Mouse (Mus musculus): Measurements from ENCODE around the gene Gfra4. TPM values are rescaled to one million over a fixed set of nuclear protein-coding genes. Genes with fewer than 3 reads are reported as not detected.

Gfra4 gene
- polyA plus RNA-seq (2012; rRNA removed), result 43.7 and 54.0 TPM in 2 replicates

DNA sequence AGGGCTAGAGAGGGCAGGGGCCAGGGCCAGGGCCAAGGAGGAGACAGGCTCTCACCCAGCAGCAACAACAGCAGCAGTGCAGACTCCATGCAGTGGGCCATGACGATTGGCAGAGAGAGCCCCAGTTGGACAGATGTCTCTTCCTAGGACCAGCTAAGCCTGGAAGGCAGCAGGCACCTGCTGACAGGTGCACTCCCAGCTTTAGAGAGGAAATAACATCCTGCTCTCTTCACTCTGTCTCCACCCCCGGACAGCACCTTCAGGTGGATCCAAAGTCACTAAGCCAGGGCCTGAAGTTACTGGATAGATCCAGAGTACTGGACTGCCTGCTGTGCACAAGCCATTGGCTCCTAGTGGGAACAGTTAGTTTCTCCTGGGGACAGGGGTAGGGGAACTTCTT lies at the start of gene Gfra4:
Gene Gfra4, minus strand, starts transcription at position 101 of the 400 bp plus-strand sequence.
- TF ChIP-seq POLR2A (IDR thresholded peaks at IDR 0.05; ENCODE audit: borderline replicate concordance, extremely low read depth, insufficient read depth, insufficient read length, poor library complexity, severe bottlenecking) (no peak), CTCF (IDR thresholded peaks at IDR 0.05; ENCODE audit: borderline replicate concordance, extremely low read depth, insufficient read depth, insufficient read length) (no peak)
- no peak for DNase-seq (ENCODE audit: low read depth)

DNA sequence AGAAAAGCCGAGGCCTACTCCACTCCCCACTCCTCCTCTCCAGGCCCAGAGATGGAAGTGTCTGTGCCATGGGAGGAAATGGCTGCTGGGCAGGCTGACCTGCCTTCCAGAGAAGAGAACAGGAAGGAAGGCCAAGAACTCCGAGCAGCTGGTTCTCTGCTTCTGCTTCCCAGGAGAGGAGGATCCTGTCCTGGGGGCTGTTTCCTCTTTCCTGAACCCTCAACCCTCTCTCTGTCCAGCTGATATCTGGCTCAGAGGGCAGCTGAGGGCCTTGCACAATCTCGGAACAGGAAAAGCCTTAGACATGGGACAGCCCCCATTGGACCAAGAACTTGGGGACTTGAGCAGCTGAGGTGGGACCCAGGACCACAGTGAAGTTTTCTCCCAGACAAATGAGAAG lies 48.0 kb upstream of the Gfra4 start:
- no peak for DNase-seq (ENCODE audit: low read depth)

DNA sequence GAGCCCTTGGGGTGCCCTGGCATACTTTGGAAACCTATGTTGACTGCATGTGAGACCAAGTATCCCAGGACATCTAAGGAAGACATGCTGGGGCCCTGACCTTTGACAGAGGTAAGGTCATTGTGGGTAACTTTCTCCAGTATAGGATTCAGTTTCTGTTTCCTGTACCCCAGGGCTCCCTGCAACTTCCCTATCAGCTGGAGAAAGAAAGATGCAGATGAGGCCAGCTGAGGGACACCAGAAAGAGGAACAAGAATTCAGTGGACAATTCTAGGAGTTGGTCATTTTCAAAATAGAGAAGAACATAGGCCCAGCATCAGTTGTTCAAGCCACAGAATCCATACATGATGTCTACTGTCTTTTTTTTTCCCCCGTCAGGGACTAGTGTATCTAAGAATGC lies 46.7 kb upstream of the Gfra4 start:
- TF ChIP-seq CTCF (IDR thresholded peaks at IDR 0.05; ENCODE audit: borderline replicate concordance, extremely low read depth, insufficient read depth, insufficient read length), result no peak
- TF ChIP-seq POLR2A (IDR thresholded peaks at IDR 0.05; ENCODE audit: borderline replicate concordance, extremely low read depth, insufficient read depth, insufficient read length, poor library complexity, severe bottlenecking), result no peak
- DNase-seq (ENCODE audit: low read depth), result no peak

More for the DNA sequence above, 48.0 kb upstream of the Gfra4 start:
- TF ChIP-seq POLR2A (IDR thresholded peaks at IDR 0.05; ENCODE audit: borderline replicate concordance, extremely low read depth, insufficient read depth, insufficient read length, poor library complexity, severe bottlenecking), result no peak
- TF ChIP-seq CTCF (IDR thresholded peaks at IDR 0.05; ENCODE audit: borderline replicate concordance, extremely low read depth, insufficient read depth, insufficient read length), result no peak

DNA sequence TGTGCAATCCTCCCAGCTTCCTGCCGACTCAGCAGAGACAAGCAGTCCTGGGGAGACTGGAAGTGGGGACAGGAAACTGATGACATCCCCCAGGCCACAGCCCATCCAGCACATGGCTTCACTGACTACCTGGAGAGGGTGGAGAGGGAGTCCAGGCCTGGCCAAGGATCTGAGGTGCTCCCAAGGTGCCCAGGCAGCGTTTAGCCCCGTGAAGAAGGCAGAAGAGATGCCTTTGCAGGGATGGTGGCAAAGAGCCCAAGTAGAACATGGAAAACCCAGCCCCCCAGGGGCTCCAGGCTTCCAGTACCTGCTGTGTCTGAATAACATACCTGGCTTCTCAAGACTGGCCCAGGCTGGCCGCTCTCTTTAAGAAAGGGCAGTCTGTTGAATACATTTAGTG lies 45.7 kb upstream of the Gfra4 start:
- no peak for DNase-seq (ENCODE audit: low read depth)
- no peak for TF ChIP-seq POLR2A (IDR thresholded peaks at IDR 0.05; ENCODE audit: borderline replicate concordance, extremely low read depth, insufficient read depth, insufficient read length, poor library complexity, severe bottlenecking)
- TF ChIP-seq CTCF (IDR thresholded peaks at IDR 0.05; ENCODE audit: borderline replicate concordance, extremely low read depth, insufficient read depth, insufficient read length), result no peak

DNA sequence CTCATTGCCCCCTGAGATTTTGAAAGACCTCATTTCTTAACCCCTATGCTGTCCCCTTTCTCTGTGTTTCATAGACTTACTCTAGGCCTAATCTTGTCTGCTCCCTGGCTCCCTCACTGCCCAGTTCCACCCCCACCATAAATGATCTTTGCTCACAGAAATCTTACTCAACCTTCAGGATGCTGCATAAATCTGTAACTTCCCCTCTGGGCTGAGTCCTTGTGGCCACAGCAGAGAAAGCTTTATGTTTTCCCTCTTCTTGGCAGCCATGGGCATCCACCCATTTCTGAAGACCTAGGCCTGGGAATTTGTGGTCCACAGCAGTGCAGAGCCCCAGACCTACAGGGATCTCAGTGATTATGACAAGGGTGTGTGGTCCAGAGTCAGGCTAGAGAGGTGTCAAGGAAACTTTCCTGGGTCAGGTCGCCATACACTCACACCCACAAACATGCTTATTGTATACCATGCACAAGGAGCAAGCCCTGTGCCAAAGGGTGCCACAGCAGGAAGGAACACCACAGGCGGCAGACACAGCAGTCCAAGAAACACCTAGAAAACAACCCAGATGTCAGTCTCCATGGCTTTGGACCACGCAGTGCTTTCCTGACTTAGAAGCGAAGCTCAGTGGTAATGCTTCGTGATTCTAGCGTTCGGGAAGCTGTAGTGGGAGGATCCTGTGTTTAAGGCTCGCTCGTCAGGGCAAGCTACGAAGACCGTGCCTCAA lies 43.9 kb upstream of the Gfra4 start, which contains the start of gene Siglec1:
Gene Siglec1, minus strand, starts transcription at position 99 of the 724 bp plus-strand sequence.
- TF ChIP-seq POLR2A (IDR thresholded peaks at IDR 0.05; ENCODE audit: borderline replicate concordance, extremely low read depth, insufficient read depth, insufficient read length, poor library complexity, severe bottlenecking), result no peak
- no peak for TF ChIP-seq CTCF (IDR thresholded peaks at IDR 0.05; ENCODE audit: borderline replicate concordance, extremely low read depth, insufficient read depth, insufficient read length)
- no peak for DNase-seq (ENCODE audit: low read depth)

DNA sequence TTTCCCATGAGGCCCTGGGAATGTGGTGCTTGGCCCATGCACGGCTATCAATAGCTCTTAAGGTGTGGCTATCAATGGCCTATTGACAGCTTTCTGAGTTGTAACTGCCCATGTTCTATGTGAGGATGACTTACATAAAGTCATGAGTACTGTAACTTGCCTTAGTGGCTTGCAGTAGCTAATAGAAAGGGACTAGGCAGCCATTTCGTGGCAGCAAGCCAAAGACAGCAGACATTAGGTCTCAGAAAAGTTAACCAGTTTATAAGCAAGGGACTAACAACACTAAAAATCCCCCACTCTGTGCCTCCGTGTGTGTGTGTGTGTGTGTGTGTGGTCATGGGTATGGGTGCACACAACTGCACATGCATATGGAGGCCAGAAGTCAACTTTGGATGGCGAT lies 41.3 kb upstream of the Gfra4 start:
- no peak for TF ChIP-seq POLR2A (IDR thresholded peaks at IDR 0.05; ENCODE audit: borderline replicate concordance, extremely low read depth, insufficient read depth, insufficient read length, poor library complexity, severe bottlenecking)
- no peak for TF ChIP-seq CTCF (IDR thresholded peaks at IDR 0.05; ENCODE audit: borderline replicate concordance, extremely low read depth, insufficient read depth, insufficient read length)

DNA sequence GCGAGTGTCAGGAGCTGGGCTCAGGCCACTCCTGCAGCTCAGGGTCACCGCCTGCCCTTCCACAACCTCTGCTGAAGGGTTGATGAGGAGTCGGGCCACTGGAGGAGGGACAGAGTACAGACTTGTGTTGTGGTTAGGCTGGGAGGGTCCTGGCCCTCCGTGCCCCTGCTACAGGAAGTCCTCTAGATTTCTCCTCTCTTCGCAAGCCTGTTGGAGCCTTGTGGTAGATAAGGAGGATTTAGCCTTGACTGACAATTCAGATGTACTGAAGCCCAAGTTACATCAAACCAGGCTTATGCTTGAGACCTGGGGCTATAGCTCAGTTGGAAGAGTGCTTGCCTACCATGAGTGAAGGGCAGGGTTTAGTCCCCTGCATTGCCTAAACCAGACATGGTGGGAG lies 37.6 kb upstream of the Gfra4 start:
- no peak for TF ChIP-seq CTCF (IDR thresholded peaks at IDR 0.05; ENCODE audit: borderline replicate concordance, extremely low read depth, insufficient read depth, insufficient read length)
- no peak for TF ChIP-seq POLR2A (IDR thresholded peaks at IDR 0.05; ENCODE audit: borderline replicate concordance, extremely low read depth, insufficient read depth, insufficient read length, poor library complexity, severe bottlenecking)
- no peak for DNase-seq (ENCODE audit: low read depth)

More for the DNA sequence above, 41.3 kb upstream of the Gfra4 start:
- DNase-seq (ENCODE audit: low read depth), result no peak

DNA sequence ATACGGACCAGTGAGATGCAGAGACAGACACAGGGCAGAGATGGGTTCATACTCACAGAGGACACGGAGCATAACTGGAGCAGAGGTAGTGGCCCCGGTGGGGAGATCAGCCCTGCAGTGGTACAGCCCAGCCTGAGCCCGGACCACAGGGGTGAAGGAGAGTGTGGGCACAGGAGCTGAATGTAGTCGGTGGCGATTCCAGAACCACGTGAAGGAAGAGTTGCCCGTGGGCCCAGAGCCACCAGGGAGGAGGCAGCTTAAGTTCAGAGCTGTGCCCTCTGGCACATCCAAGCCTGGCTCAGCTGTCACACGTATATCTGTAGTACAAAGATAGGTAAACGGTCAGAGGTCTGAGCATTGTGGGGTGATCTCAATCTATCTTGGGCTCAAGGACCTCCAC lies 29.6 kb upstream of the Gfra4 start:
- TF ChIP-seq POLR2A (IDR thresholded peaks at IDR 0.05; ENCODE audit: borderline replicate concordance, extremely low read depth, insufficient read depth, insufficient read length, poor library complexity, severe bottlenecking), result no peak
- TF ChIP-seq CTCF (IDR thresholded peaks at IDR 0.05; ENCODE audit: borderline replicate concordance, extremely low read depth, insufficient read depth, insufficient read length), result no peak
- no peak for DNase-seq (ENCODE audit: low read depth)

DNA sequence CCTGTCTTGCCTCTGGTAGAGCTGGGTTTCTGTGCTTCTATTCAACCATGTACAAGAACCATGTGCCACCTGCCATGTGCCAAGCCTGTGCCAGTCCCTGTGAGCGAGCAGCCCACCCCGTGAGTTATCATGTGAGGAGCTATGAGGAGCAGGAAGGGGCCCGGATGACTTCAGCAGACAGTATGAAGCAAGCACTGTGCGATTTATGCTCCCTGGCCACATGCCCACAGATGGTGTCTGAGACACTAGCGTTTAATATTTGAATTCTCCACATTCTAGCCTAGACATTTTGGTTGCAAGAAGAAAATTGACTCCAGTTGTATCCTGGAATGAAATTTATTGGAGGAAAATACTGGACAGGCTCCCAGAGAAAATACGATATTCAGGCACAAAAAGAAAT lies 24.6 kb upstream of the Gfra4 start:
- no peak for DNase-seq (ENCODE audit: low read depth)
- TF ChIP-seq POLR2A (IDR thresholded peaks at IDR 0.05; ENCODE audit: borderline replicate concordance, extremely low read depth, insufficient read depth, insufficient read length, poor library complexity, severe bottlenecking) (no peak), CTCF (IDR thresholded peaks at IDR 0.05; ENCODE audit: borderline replicate concordance, extremely low read depth, insufficient read depth, insufficient read length) (no peak)

DNA sequence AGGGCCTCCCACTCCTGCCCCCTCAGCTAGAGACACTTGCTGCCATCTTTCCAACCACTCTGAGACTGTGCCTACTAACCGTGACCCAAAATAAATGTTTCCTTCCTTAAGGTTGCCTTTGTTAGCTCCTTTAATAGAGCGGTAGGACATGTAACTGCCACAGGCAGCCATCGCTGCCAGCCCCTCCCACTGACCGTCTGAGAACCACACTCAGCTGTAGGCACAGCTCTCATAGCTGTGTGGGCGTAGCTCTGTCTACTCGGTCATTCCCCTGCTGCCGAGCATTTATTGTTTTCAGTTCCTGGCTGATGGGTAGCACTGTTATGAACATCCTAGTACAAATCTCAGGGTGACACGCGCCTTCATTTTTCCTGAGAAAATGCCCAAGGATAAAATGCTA lies 23.5 kb upstream of the Gfra4 start:
- TF ChIP-seq POLR2A (IDR thresholded peaks at IDR 0.05; ENCODE audit: borderline replicate concordance, extremely low read depth, insufficient read depth, insufficient read length, poor library complexity, severe bottlenecking), result no peak
- no peak for TF ChIP-seq CTCF (IDR thresholded peaks at IDR 0.05; ENCODE audit: borderline replicate concordance, extremely low read depth, insufficient read depth, insufficient read length)
- DNase-seq (ENCODE audit: low read depth), result no peak

DNA sequence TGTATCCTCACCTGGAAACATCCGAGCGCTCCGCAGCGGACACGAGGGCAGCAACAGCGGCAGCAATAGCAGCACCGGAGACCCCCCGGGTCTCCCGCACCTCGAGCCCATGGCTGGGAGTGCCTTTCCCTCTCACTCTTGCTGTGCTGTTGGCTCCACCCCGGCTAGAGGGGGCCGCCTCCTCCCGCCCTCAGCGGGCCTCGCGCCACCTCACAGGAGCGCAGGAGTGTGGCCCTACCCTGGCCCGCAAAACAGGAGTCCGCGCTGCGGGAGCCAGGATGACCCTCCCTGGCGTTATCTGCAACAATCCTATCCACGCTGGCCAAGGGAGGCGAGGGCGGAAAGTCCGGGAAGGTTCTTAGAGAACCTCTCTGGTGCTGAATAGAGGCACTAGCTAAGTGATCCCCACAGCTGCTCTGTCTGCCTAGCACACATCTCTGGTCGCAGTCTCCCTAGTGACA lies 20.5 kb upstream of the Gfra4 start, which contains the start of gene Adam33:
Gene Adam33, minus strand, starts transcription at position 411 of the 461 bp plus-strand sequence.
- no peak for DNase-seq (ENCODE audit: low read depth)
- TF ChIP-seq CTCF (IDR thresholded peaks at IDR 0.05; ENCODE audit: borderline replicate concordance, extremely low read depth, insufficient read depth, insufficient read length) (no peak), POLR2A (IDR thresholded peaks at IDR 0.05; ENCODE audit: borderline replicate concordance, extremely low read depth, insufficient read depth, insufficient read length, poor library complexity, severe bottlenecking) (no peak)

DNA sequence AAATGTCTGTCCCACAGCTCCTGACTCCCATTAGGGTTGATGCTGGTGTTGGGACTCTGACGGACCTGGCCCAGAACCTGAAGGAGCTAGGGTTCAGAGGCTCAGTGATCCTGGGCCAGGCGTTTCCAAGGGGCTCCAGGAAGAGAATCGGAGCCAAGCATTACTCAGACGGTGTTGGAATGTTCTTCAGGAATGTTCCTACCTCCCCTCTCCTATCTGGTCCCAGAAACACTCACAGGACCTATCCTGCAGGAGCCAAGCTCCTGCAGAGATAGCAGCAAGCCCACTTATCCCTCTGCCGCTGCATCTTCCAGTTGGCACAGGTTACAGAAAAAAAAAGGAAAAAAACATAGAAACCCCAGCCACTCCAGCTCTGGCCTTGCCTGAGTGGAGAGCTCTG lies 18.7 kb upstream of the Gfra4 start:
- TF ChIP-seq POLR2A (IDR thresholded peaks at IDR 0.05; ENCODE audit: borderline replicate concordance, extremely low read depth, insufficient read depth, insufficient read length, poor library complexity, severe bottlenecking), result no peak
- TF ChIP-seq CTCF (IDR thresholded peaks at IDR 0.05; ENCODE audit: borderline replicate concordance, extremely low read depth, insufficient read depth, insufficient read length), result no peak
- DNase-seq (ENCODE audit: low read depth), result no peak
